Mouse (Mus musculus): Measurements from ENCODE around the gene Axin1. TPM values are rescaled to one million over a fixed set of nuclear protein-coding genes. Genes with fewer than 3 reads are reported as not detected.
A peak's percentile ranks its signal among the peaks of the same experiment; 100 is the strongest.

Axin1 gene
- total and polyA plus RNA-seq, 3 experiments = 27.8 to 38.8 (median 28.5) TPM

DNA sequence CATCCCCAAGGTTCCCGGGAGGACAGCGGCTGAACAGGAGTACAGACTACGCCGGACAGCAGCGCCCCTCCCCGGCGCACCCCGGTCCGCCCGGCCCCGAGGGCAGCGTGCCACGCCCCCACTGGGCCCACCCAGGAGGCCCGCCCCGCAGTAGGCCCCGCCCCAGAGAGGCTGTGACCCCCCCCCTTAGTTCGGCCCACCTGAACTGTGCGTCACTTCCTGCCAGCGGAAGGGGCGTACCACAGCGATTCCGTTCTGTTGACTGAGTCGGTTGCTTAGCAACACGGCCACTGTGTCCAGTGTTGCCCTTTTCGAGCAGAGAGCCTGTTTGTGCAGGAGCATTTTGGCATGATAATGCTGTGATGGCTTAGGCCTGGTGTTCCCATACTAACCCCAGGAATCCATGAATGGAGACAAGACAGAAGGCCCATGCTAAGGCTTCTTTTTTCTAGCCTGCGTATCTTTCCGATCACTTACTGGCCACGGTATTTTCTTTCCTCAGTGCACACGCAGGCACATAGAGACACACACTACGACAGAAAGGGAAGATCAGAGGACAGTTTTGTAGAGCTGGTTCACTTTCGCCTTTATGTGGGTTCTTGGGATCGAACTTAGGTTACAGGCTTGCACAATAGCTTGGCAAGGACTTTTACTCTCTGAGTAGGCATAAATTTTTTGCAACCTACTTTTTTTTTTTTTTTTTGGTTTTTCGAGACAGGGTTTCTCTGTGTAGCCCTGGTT lies 105.8 kb downstream of the Axin1 start, which contains the start of gene Fam234a:
Gene Fam234a (minus strand): TSS at position 142 of the 741 bp plus-strand sequence.
- in situ Hi-C loops (cut with MboI; ENCODE audit: low pct_ligation_motif_present, low pct_unique_long_range_greater_than_20kb, low sequenced_read_pairs) = loop anchor here (5.0 kb wide), 1 partner anchor 52 kb away; no protein-coding TSS in a partner anchor
- Histone ChIP-seq H3K27ac (ENCODE audit: insufficient read depth, low read depth) (peak within 1 kb of the TSS; percentile 2; the same call in 1 of the 2 replicates), H3K79me2 (replicated peaks; ENCODE audit: control insufficient read depth, extremely low read depth, insufficient read depth, poor library complexity, severe bottlenecking) (no peaks in the 10 kb centered on the region), H3K36me3 (replicated peaks in 1 of 2; ENCODE audit: control insufficient read depth in 1 of 2, insufficient read depth in 1 of 2, low read length in 1 of 2) (no peaks in the 10 kb centered on the region), H3K27me3 (replicated peaks) (peaks cover 9% of the 10 kb centered on the region), H3K9ac (ENCODE audit: insufficient read depth, low read depth) (peak within 1 kb of the TSS; percentile 69), H3K4me1 (ENCODE audit: control insufficient read depth in 1 of 2, insufficient read depth in 2 of 2) (peaks cover 0 to 22% of the 10 kb centered on the region in 2 experiments), H3K4me3 (replicated peaks in 1 of 3; ENCODE audit: low read depth in 2 of 3, low read length in 2 of 3, poor library complexity in 1 of 3) (peak within 1 kb of the TSS; percentile 71 to 88 (median 84)), H3K4me2 (ENCODE audit: insufficient read depth, low read depth, poor library complexity, severe bottlenecking) (peak within 1 kb of the TSS; percentile 76), H3K9me3 (replicated peaks; ENCODE audit: low read length) (peaks cover 6% of the 10 kb centered on the region)
- DNase-seq (ENCODE audit: extremely low read depth) = peak; percentile 95
- TF ChIP-seq MAZ (IDR thresholded peaks at IDR 0.05; ENCODE audit: low read depth, low read length) (peak; percentile 87), UBTF (IDR thresholded peaks at IDR 0.05; ENCODE audit: low read depth, low read length) (no peak), MAFK (IDR thresholded peaks at IDR 0.05; ENCODE audit: insufficient replicate concordance, low read length) (no peak), ELF1 (IDR thresholded peaks at IDR 0.05; ENCODE audit: low read depth, low read length) (peak; percentile 54), MXI1 (IDR thresholded peaks at IDR 0.05; ENCODE audit: low read depth, low read length) (peak; percentile 37), POLR2AphosphoS2 (IDR thresholded peaks at IDR 0.05; ENCODE audit: low read depth, low read length) (no peak), E2F4 (IDR thresholded peaks at IDR 0.05; ENCODE audit: insufficient replicate concordance, low read depth, low read length) (no peak), HCFC1 (IDR thresholded peaks at IDR 0.05; ENCODE audit: low read depth, low read length) (peak; percentile 75), TCF12 (IDR thresholded peaks at IDR 0.05; ENCODE audit: low read depth, low read length) (no peak), CHD2 (IDR thresholded peaks at IDR 0.05; ENCODE audit: low read length) (no peak), ZC3H11A (IDR thresholded peaks at IDR 0.05; ENCODE audit: low read depth, low read length) (no peak), SMC3 (IDR thresholded peaks at IDR 0.05; ENCODE audit: low read depth, low read length) (no peak), EP300 (IDR thresholded peaks at IDR 0.05; ENCODE audit: low read length) (no peak), JUND (conservative IDR thresholded peaks at IDR 0.05; ENCODE audit: low read depth, low read length) (no peak), TBP (conservative IDR thresholded peaks at IDR 0.05; ENCODE audit: low read depth, low read length) (no peak), ZNF384 (IDR thresholded peaks at IDR 0.05; ENCODE audit: low read depth, low read length) (no peak), IRF4 (IDR thresholded peaks at IDR 0.05; ENCODE audit: low read depth, low read length) (no peak), USF1 (IDR thresholded peaks at IDR 0.05; ENCODE audit: low read depth, low read length) (no peak), PAX5 (IDR thresholded peaks at IDR 0.05; ENCODE audit: low read length) (no peak), MYC (IDR thresholded peaks at IDR 0.05; ENCODE audit: low read depth, low read length) (no peak), MEF2A (IDR thresholded peaks at IDR 0.05; ENCODE audit: borderline replicate concordance, low read depth, low read length) (no peak), ETS1 (conservative IDR thresholded peaks at IDR 0.05; ENCODE audit: low read depth, low read length) (no peak), RCOR1 (conservative IDR thresholded peaks at IDR 0.05; ENCODE audit: low read depth, low read length) (no peak), JUN (IDR thresholded peaks at IDR 0.05; ENCODE audit: insufficient read depth, low read depth, low read length) (no peak), POLR2A (IDR thresholded peaks at IDR 0.05; ENCODE audit: low read depth, low read length) (peak; percentile 61), RAD21 (IDR thresholded peaks at IDR 0.05; ENCODE audit: low read depth, low read length) (no peak), KAT2A (IDR thresholded peaks at IDR 0.05; ENCODE audit: insufficient replicate concordance, low read length) (no peak), NELFE (IDR thresholded peaks at IDR 0.05; ENCODE audit: low read depth, low read length) (no peak), MAX (IDR thresholded peaks at IDR 0.05; ENCODE audit: low read length) (no peak), GABPA (IDR thresholded peaks at IDR 0.05; ENCODE audit: insufficient replicate concordance, low read depth, low read length) (no peak), NRF1 (IDR thresholded peaks at IDR 0.05; ENCODE audit: low read depth, low read length) (no peak), BHLHE40 (IDR thresholded peaks at IDR 0.05; ENCODE audit: low read depth, low read length) (no peak), USF2 (conservative IDR thresholded peaks at IDR 0.05; ENCODE audit: low read depth, low read length) (no peak), ZMIZ1 (IDR thresholded peaks at IDR 0.05; ENCODE audit: low read depth, low read length) (no peak), CTCF (conservative IDR thresholded peaks at IDR 0.05 in 1 of 2, IDR thresholded peaks at IDR 0.05 in 1 of 2; ENCODE audit: low read depth in 2 of 2, low read length in 2 of 2) (peak in 1 of 2 experiments; percentile 41; a peak in 2 of 4 replicates), SIN3A (IDR thresholded peaks at IDR 0.05; ENCODE audit: low read length) (peak; percentile 76), ZKSCAN1 (IDR thresholded peaks at IDR 0.05; ENCODE audit: borderline replicate concordance, low read depth, low read length) (no peak), CHD1 (IDR thresholded peaks at IDR 0.05; ENCODE audit: low read depth, low read length) (no peak)
- dilution Hi-C loops (cut with MboI; ENCODE audit: extremely low pct_ligation_motif_present, extremely low pct_unique_long_range_greater_than_20kb, low sequenced_read_pairs) = no loop called here

All from CH12.LX (cell line).